Mouse (Mus musculus): ENCODE measurements around the gene Siah2.
A peak's percentile ranks its signal among the peaks of the same experiment; 100 is the strongest.

The Siah2 gene

DNA sequence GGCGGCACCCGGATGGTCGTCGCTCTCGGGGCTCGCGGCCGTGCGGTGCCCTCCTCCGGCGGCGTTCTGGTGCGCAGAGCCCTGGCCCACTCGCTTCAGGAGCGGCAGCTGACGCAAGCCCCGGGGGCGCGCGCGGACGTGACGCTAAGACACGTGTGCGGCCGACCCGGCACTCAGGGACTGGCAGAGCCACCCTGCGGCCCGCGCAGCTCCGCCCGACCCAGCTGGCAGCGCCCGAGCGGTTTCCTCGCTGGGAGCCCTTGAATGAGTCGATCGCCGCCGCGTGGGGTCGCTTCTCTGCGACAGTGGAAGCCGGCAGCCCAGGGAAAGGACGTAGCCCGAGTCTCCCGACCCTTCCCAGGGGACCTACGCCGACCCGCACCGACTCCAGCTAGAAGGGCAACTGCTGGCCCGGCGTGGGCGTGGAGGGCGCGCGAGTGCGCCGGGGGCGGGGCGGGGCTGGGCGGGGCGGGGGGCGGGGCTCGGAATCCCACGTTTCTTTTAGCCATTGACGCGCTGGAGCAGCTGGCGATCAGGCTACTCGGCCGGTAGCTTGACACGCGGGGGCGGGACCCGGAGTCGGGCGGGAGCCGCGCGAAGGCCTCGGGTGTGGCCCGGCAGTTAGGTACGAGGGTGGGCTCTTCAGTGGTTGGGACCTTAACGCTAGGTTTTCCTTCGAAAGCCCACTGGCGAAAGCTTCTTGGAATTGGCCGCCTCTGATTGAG is at the start of gene Siah2:
Gene Siah2, minus strand, starts transcription at position 404 of the 725 bp plus-strand sequence.
- peak; percentile 91 for DNase-seq (ENCODE audit: low spot score)

DNA sequence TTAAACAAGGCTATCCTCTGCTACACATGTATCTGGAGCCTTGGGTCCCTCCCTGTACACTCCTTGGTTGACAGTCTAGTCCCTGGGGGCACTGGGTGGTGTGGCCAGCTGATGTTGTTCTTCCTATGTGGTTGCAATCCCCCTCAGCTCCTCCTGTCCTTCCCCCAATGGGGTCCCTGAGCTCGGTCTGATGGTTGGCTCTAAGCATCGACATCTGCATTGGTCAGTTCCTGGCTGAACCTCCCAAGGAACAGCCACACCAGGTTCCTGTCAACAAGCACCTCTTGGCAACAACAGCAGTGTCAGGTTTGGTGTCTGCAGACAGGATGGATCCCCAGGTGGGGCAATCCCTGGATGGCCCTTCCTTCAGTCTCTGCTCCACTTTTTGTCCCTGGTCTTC is 47.3 kb upstream of the Siah2 start:
- DNase-seq (ENCODE audit: low spot score), result no peak

DNA sequence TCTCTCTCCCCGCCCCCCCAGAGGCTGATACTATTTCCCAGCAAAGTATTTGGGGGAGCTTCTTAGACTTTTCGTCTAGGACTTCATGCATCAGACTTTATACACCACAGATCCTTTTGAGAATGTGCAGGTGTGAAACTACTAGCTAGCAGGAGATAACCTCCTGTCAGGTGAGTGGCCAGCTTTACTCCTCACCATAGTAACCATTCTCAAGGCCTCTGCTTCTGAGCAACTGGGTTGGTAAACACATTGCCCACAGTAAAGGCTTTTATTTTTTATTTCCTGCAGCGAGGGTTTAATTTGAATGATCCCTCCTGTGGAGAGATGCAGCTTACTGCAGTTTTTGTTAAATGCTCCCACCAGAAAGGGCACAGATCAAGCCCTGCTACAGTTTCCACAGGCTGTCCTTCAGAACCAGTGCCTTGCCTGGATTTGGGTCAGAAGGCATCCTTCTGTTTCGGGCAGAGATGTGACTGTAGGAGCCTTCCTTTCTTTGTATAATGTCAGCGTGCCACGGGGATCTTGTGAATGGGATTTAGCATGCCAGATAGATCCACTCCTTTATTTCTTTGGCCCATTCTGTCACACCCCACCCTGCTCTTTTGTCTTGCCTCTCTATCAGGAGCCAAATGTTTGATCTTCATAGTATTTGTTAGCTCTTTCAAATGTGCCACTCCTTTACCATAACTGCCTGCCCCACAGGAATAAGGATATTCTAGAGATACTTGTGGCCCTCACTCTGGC is 46.3 kb upstream of the Siah2 start:
- DNase-seq (ENCODE audit: low spot score), result no peak

DNA sequence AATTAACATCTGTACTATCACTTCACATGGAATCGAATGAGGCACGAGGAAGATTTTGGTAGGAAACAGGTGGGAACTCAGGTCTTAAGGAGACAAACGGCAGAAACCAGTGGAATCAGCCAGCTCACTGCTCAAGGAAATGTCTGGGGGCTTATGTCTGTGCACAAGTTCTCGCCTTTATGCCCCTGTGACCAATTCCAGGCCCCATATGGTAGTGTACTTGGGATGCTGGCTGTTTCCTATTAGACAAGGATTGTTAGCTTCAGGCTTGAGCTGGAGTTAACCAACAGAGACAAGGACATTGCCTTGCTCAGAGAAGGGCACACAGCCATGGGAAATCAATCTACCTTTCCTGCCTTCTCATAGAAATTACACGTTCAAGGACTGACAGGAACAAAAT is 39.3 kb upstream of the Siah2 start:
- DNase-seq (ENCODE audit: low spot score), result no peak

DNA sequence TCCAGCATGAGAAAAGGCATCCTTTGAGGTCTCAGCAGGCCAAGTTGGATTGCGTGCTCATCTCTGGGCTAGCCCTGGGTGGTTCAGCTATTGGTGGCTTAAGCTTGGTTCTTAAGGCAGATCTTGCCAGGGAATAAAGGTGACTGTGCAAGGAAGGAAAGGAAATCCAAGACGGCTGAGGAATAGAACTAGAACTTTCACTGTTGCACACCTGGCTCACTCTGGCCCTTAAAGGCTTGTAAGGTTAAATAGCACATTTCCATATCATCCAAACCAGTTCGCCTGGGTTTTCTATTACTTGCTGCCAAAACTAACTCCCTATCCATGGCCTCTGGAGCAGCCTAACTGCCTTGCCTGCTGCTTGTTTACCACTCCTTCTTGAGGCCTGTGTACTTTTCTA is 38.4 kb upstream of the Siah2 start:
- DNase-seq (ENCODE audit: low spot score), result no peak

DNA sequence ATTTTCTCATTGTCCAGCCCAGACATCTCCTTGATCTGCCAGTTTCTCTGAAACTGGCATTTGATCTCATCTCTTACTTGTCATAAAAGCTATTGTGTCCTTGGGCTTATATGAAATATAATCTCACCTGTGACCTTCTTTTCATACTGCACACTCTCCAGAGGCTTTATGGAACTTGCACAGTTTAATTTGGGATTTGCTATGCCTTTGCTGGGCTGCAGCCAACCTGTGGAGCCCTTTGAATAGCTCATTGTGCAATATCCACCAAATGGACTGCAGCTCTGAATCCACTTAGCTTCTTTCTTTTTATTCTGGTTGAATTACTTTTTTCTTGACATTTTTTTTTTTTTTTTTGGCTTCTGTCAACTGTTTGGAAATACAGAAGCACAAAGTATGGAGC is 37.3 kb upstream of the Siah2 start:
- DNase-seq (ENCODE audit: low spot score), result no peak

DNA sequence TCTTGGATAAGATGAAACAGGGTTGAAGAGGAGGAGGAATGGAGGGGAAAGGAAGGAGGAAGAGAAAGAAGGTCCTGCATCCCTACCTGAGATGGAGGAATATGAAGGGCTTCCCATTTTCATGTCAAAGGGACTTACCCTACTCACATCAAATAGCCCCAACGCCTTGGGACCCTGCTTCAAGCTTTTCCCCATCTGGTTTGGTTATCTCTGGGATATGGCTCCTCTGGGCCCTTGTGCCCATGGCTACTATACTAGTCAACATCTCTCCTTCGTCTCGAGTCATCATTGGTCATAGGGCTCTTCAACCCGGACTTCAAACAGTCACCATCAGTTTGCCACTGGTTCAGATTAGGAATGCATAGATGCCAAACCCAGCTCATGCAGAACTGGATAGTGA is 35.4 kb upstream of the Siah2 start:
- DNase-seq (ENCODE audit: low spot score), result no peak

DNA sequence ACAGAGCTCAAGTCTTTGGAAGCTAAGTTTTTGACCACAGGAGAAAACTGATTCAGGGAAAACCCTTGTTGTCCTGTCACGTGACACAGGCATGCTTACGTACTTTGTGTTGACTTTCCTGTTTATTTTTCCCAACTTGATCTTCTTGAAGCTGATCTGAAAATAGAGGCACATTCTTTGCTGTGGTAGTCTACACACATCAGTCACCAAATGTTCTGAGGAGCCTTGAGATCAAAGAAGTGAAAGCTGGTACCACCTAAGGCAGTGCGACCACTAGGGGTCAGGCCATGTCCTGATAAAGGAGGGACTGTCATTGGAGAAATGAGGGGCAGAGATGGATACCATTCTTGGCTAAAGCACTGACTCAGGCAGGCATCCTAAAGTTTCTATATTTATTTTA is 34.8 kb upstream of the Siah2 start:
- DNase-seq (ENCODE audit: low spot score), result peak; percentile 5

DNA sequence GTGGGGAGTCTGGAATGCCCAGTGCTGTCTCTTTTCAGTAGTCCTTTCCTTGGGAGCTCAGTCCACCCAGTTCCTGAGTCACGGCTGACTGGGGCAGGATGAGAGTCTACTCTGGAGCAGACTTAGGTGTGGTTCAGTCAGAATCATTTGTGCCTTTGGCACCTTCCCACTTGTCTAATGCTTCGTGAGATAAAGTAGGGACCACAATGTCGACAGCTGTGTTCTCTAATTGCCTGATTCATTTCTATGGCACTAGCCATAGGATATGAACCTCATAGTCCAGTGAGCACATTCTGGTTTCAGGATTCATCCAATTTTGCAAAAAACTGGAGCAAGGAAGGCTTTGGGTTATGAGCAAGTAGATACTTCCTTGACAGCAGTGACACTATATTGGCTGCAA is 34.2 kb upstream of the Siah2 start:
- no peak for DNase-seq (ENCODE audit: low spot score)

DNA sequence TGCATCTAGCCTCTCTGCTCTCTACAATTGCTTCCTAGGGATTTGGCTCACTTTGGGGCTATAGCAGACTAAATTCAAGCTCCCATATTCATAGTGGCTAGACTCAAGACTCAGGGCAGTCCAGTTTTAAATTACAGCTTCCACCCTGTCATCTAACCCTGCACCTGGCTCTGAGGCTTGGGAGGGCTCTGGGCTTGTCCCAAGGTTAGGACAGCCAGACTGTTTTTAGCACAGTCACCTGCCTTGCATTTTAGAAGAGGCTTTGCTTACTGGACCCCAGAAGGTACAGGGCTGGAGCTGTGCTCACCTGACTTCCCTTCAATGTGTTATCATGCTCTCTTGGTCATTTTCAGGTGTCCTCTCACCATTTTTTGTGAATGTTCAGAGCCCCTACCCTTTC is 32.6 kb upstream of the Siah2 start:
- no peak for DNase-seq (ENCODE audit: low spot score)

DNA sequence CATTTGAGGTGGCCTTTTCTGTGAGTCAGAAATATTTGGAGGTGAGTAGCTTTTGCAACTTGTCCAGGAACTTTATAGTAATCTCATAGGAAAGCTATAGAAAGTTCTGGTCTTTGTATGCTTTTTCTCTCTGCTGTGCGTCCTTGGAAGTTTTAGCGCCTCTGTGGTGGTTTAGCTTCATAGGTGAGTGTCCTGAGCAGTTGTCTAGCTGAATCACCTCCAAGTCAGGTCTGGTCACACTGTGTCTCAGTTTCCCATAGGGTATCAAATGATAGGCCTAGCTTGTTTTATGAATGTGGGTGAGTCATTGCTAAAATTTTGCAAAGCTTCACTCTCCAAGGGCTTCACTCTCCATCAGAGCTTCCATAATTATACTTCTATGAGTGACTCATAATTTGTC is 31.5 kb upstream of the Siah2 start:
- no peak for DNase-seq (ENCODE audit: low spot score)

DNA sequence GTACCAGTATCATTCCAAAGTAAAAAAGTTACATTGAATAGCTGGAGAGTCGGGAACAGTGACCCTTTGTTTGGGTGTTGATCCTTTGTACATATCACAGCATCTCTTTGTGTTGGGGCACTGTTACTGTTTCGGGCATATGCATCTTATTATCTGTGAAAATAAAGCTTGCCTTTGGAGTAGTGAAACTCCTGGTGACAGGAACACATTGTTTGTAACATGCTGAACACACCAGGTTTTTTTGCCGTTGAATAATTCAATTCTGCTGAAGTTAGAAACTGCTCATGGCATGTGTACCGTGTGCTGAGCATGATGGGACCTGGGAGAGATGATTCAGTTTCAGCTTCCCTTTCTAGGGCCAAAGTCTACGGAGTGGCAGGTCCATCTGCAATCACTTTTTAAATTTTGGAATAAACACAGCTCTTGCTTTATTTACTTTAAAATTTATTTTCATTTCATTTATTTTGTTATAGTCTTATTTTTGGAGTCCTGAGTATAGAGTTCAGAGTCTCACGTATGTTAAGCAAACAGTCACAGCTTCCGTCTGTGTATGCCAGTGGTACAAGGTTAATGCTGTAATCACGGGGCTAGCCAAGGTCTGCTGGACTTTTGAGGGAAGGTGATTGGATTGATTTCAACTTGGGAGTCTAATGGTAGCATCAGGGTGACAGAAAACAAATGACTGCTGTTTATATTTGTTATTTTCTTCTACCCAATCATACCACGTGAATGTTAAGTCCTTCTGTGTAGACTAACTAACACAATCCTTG is 27.4 kb upstream of the Siah2 start:
- no peak for DNase-seq (ENCODE audit: low spot score)

DNA sequence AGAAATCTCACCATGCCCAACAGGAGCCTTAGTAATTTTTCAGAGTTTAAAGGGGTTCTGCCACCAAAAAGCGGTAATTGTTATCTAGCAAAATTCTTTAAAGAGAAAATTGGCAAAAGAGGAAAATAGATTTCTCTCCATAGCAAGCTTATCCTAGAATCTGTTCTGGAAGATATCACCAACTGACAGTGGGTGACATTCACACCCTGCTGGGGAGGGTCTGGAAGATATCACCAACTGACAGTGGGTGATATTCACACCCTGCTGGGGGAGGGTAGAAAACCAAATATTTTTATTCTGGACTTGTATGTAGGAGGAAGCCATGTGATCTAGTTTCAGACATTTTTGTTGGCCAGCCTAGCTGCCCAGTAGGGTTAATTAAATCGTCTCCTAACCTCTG is 24.5 kb upstream of the Siah2 start:
- DNase-seq (ENCODE audit: low spot score), result no peak

DNA sequence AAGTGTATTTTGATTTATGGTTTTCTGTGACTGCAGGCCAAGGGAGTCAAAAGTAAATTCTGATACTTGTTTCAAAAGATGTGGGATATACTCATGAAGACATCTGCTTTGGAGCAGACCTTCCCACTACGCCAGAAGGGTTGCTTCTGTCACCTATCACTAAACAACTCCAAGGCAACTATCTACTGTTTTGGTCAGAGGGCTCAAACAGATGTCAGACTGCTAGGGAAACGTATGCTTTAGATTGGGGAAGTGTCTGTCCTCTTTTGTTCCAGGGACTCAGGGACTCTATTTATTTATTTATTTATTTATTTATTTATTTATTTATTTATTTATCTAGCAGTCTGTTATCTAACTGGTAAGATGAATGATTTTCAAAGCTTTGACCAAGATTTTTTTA is 22.6 kb upstream of the Siah2 start:
- no peak for DNase-seq (ENCODE audit: low spot score)

DNA sequence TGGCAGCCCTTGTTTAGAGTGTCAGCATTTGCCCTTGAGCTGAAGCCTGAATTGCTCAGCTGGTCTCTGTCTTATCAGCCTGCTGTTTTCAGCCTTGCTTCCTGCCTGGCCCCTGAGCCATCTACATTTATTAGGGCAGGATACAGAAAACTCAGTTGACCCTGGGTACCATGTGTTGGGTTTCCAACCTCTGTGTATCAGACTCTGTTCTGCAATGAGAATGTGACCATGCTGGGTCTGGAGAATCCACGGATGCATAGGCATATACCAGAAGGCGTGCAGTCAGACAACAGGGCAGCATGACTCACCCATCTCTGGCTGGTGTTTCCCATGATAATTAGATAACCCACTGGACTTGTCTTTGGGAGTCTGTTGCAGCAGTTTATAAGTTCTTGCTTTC is 21.8 kb upstream of the Siah2 start:
- DNase-seq (ENCODE audit: low spot score), result no peak

DNA sequence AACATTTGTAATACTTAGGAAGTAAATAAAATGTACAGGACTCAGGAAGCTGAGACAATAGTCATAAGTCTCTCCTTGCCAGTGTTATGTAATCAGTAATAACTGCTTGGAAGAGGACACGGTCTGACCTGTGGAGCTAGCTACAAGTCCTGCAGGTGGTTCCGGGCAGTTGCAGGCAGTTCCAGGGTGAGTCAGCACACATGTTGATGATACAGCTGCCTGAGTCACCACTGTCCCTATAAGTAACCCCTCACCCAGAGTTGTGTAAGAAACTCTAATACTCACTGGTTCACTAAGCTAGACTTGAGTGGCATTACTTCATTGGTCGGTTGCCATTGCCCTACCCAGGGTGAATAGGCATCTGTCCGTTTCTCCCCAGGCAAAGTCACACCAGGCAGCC is 21.0 kb upstream of the Siah2 start:
- DNase-seq (ENCODE audit: low spot score), result no peak

DNA sequence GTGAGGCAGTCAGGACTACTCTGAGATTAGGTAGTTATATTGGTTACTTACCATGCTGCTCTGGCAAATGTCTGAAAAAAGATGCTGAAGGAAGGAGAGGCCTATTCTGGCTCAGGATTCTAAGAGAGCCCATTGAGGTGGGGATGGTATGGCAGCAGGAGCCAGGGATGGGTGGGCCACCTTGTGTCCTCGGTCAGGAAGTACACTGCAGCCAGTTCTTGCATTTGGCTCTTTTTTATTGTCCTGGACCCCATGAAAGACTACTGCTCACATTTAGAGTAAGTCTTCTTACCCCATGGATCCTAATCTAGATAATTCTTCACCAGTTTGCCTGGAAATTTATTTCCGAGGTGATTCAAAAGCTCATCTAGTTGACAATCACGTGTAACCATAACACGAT is 12.3 kb upstream of the Siah2 start:
- DNase-seq (ENCODE audit: low spot score), result no peak

DNA sequence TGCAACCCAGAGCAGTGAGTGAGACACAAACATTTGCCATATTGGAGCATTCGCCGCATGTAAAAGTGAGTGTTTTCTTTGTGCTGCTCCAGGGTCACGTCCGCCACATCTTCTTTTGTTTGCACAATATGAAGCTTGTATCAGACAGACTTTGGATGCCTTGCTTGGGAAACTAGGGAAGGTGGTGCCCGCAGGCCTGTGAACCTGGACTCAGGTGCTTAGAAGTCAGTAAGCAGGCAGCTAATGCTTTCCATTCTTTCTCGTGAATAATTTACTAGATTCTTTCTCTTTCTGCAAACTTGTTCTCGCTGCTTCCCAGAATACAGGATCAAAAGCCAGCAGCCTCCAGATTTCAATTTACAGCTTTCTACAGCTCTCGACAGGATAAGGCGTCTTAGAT is 11.5 kb upstream of the Siah2 start:
- peak; percentile 59 for DNase-seq (ENCODE audit: low spot score)

DNA sequence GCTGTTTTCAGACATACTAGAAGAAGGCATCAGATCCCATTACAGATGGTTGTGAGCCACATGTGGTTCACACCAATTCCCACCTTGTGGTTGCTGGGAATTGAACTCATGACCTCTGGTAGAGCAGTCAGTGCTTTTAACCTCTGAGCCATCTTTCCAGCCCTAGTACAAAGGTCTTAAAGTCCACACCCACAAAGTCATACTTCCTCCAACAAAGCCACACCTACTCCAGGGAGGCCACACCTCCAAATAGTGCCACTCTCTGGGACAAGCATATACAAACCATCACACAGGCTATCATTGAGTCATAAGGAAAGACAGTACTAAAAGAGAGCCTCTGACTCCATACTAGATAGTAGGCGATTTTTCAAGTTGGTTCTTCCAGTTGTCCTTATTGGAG is 10.1 kb upstream of the Siah2 start:
- DNase-seq (ENCODE audit: low spot score), result no peak

DNA sequence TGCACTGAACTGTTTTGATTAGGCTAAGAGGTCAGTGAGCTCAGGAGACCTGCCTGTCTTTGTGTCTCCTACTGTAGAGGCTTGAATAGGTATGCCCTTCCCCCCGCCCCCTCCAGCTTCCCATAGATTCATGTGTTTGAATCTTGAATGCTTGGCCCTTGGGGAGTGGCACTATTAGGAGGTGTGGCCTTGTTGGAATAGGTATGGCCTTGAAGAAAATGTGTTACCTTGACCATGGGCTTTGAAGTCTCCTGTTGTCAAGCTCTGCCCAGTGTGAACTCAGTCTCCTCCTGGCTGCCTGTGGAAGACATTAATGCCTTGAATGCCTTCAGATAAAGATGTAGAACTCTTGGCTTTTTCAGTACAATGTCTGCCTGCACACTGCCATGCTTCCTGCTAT is 9.2 kb upstream of the Siah2 start:
- DNase-seq (ENCODE audit: low spot score), result no peak

DNA sequence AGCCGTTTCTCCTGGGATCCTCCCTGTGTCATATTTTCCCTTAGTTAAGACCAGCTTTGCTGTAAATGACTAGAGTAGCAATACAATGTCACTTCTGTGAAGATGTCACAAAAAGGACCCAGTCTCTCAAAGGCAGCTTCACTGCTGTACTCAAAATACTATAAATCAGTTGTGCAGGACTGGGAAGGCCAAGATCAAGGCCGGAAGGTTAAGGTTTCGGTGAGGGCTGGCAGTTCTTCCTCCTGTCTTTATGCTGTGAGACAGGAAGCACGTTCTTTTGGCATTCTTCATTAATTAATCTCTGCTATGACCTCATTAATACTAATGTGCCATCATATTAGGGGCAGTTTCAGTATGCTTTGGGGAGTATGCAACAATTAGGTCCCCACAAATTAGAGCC is 5.7 kb upstream of the Siah2 start:
- DNase-seq (ENCODE audit: low spot score), result no peak

DNA sequence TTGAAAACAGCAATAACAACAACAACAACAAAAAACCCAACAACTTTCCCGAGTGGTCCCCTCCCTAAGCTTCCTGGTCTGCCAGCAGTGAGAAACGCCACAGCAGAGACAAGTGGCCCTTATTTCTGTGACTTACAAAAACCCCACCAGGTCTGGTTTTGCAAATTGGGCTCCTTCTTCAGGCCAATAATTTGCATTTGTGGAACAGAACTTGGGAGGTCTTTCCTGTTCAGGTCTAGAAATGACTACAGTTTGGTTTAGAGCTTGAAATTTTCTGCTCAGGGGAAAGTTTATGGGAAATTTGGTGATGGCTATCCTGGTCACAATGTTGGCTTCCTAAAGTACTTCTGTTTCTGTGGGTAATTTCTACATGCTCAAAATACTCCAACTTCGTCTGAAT is 4.6 kb upstream of the Siah2 start:
- DNase-seq (ENCODE audit: low spot score), result no peak

DNA sequence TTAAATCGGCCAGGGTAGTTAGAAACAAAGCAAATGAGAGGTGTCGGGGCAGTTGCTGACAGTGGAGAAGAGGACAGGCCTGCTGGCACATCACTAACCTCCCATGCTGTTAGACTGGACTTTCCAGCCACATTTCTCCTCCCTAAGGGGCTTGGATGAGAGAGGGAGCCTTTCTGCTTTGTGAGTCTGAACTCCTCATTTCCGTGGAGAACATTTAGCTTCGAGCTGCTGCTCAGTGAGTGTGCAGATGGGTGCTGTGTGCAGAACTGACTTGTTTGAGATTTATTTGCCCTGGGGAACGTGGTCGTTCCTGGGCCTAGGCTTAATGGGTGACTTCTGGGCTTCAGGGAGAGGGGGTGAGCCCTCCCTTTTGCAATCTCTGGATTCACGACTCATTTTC is 3.3 kb upstream of the Siah2 start:
- DNase-seq (ENCODE audit: low spot score), result no peak
